Mouse (Mus musculus): Measurements from ENCODE around the gene Tlr2. TPM values are rescaled to one million over a fixed set of nuclear protein-coding genes. Genes with fewer than 3 reads are reported as not detected.

The Tlr2 gene
- polyA plus RNA-seq, 1 experiment from 2014 or later, result 2.2 TPM

GRCm38 (mm10) chr3:83808483-83808882 is 33.1 kb downstream of the Tlr2 start:
- H3K36me3 ChIP-seq (ENCODE audit: control insufficient read depth, insufficient read depth, low read length), result no peaks in the 10 kb centered on the region
- no peaks in the 10 kb centered on the region for H3K4me1 ChIP-seq (ENCODE audit: control insufficient read depth, insufficient read depth, low read length)
- WGBS, result 86% methylated on average over 12 of the region's 12 CpGs

GRCm38 (mm10) chr3:83801649-83802155 is 39.9 kb downstream of the Tlr2 start:
- no peak overlapping the region for H3K27ac ChIP-seq (ENCODE audit: low read length)
- no peaks in the 10 kb centered on the region for H3K36me3 ChIP-seq (ENCODE audit: control insufficient read depth, insufficient read depth, low read length)
- H3K27me3 ChIP-seq (replicated peaks; ENCODE audit: control insufficient read depth, insufficient read depth, low read length), result no peaks in the 10 kb centered on the region
- H3K4me3 ChIP-seq (ENCODE audit: low read length), result no peak overlapping the region
- no peaks in the 10 kb centered on the region for H3K4me1 ChIP-seq (ENCODE audit: control insufficient read depth, insufficient read depth, low read length)
- no peak overlapping the region for H3K4me2 ChIP-seq (ENCODE audit: low read depth, low read length)
- H3K9me3 ChIP-seq (ENCODE audit: control insufficient read depth, low read length), result no peaks in the 10 kb centered on the region
- H3K9ac ChIP-seq (ENCODE audit: low read depth, low read length), result no peak overlapping the region
- no peak for ATAC-seq
- WGBS, result 93% methylated on average over 4 of the region's 4 CpGs

More at GRCm38 (mm10) chr3:83808483-83808882, 33.1 kb downstream of the Tlr2 start:
- Histone ChIP-seq H3K9ac (ENCODE audit: low read depth, low read length) (no peak overlapping the region), H3K27ac (ENCODE audit: low read length) (no peak overlapping the region), H3K4me3 (ENCODE audit: low read length) (no peak overlapping the region), H3K9me3 (ENCODE audit: control insufficient read depth, low read length) (no peaks in the 10 kb centered on the region), H3K4me2 (ENCODE audit: low read depth, low read length) (no peak overlapping the region), H3K27me3 (replicated peaks; ENCODE audit: control insufficient read depth, insufficient read depth, low read length) (no peaks in the 10 kb centered on the region)
- no peak for ATAC-seq

DNA sequence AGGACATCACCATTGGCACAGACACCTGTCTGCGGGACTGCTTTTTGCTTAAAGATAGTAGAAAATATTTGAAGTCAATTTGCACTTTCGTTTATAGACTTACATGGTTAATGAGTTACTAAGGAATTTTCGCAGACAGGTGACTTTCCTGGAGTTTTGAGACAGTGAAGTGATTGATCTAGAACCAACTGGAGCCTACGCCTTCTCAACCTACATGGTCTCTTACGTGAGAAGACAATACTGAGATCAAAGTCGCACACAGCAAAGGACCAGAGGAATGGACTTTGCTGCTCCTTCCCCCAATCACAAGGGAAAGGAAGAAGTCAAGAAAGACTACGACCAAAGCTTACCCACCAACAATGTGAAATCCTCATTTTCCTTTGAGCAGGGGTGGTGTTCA is 42.1 kb downstream of the Tlr2 start:
- WGBS, result 73% methylated on average over 7 of the region's 7 CpGs
- Histone ChIP-seq H3K36me3 (ENCODE audit: control insufficient read depth, insufficient read depth, low read length) (no peaks in the 10 kb centered on the region), H3K27me3 (replicated peaks; ENCODE audit: control insufficient read depth, insufficient read depth, low read length) (no peaks in the 10 kb centered on the region), H3K27ac (ENCODE audit: low read length) (no peak overlapping the region), H3K4me3 (ENCODE audit: low read length) (no peak overlapping the region), H3K9ac (ENCODE audit: low read depth, low read length) (no peak overlapping the region), H3K9me3 (ENCODE audit: control insufficient read depth, low read length) (no peaks in the 10 kb centered on the region), H3K4me1 (ENCODE audit: control insufficient read depth, insufficient read depth, low read length) (no peaks in the 10 kb centered on the region), H3K4me2 (ENCODE audit: low read depth, low read length) (no peak overlapping the region)
- ATAC-seq, result peak; percentile 73

DNA sequence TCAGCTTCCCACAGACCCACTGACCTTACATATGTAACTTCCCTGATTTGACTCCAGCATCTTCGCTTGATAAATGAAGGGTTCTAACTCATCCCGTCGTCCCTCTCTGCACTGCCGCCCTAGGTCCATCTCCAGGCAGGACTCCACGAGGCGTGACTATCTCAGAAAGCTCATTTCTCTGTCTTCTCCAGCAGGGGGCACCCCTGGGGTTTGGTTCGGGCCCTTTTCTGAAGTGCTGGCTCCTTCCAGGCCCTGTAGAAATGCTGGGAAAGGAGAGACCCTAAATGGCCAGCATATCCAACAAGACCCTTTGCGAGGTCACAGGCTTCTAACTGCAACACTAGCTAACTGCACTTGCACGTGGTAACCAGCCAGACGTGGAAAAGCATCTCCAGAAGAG is 43.7 kb downstream of the Tlr2 start:
- 10% methylated on average over 10 of the region's 10 CpGs for WGBS
- H3K9ac ChIP-seq (ENCODE audit: low read depth, low read length), result no peak overlapping the region
- ATAC-seq, result peak; percentile 38; the same call in 1 of the 2 replicates

GRCm38 (mm10) chr3:83797098-83797497 is 44.5 kb downstream of the Tlr2 start:
- no peaks in the 10 kb centered on the region for H3K27me3 ChIP-seq (replicated peaks; ENCODE audit: control insufficient read depth, insufficient read depth, low read length)
- H3K9ac ChIP-seq (ENCODE audit: low read depth, low read length), result no peak overlapping the region
- no peak overlapping the region for H3K4me2 ChIP-seq (ENCODE audit: low read depth, low read length)
- no peak overlapping the region for H3K27ac ChIP-seq (ENCODE audit: low read length)
- no peaks in the 10 kb centered on the region for H3K36me3 ChIP-seq (ENCODE audit: control insufficient read depth, insufficient read depth, low read length)
- WGBS, result 73% methylated on average over 6 of the region's 6 CpGs
- H3K9me3 ChIP-seq (ENCODE audit: control insufficient read depth, low read length), result no peaks in the 10 kb centered on the region
- H3K4me3 ChIP-seq (ENCODE audit: low read length), result no peak overlapping the region
- H3K4me1 ChIP-seq (ENCODE audit: control insufficient read depth, insufficient read depth, low read length), result no peaks in the 10 kb centered on the region
- ATAC-seq, result no peak

More for the DNA sequence above, 43.7 kb downstream of the Tlr2 start:
- H3K27ac ChIP-seq (ENCODE audit: low read length), result no peak overlapping the region
- H3K4me1 ChIP-seq (ENCODE audit: control insufficient read depth, insufficient read depth, low read length), result no peaks in the 10 kb centered on the region
- no peaks in the 10 kb centered on the region for H3K9me3 ChIP-seq (ENCODE audit: control insufficient read depth, low read length)
- H3K27me3 ChIP-seq (replicated peaks; ENCODE audit: control insufficient read depth, insufficient read depth, low read length), result no peaks in the 10 kb centered on the region
- no peak overlapping the region for H3K4me2 ChIP-seq (ENCODE audit: low read depth, low read length)
- no peaks in the 10 kb centered on the region for H3K36me3 ChIP-seq (ENCODE audit: control insufficient read depth, insufficient read depth, low read length)
- H3K4me3 ChIP-seq (ENCODE audit: low read length), result no peak overlapping the region

DNA sequence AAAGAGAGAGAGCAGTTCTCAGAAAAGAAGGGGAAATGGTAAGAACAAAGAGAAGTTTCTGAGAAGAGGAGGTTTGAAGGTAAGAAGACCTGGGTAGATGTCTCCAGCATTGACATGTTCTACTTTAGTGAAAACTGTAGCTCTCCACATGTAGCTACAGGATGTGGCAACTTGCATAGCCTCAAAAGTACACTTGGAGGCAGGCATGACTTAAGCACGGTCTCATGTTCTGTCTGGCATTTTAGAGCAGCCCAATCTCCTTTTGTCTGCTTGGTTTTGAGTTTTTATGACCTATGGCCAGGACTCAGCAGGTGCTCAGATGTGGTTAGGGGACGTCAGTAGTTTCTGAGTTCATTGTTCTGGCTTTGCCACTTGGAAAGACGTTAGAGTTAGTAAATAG is 50.1 kb downstream of the Tlr2 start:
- ATAC-seq, result no peak
- H3K27me3 ChIP-seq (replicated peaks; ENCODE audit: control insufficient read depth, insufficient read depth, low read length), result peaks cover 6% of the 10 kb centered on the region
- no peak overlapping the region for H3K4me2 ChIP-seq (ENCODE audit: low read depth, low read length)
- no peaks in the 10 kb centered on the region for H3K4me1 ChIP-seq (ENCODE audit: control insufficient read depth, insufficient read depth, low read length)
- 72% methylated on average over 3 of the region's 3 CpGs for WGBS
- no peak overlapping the region for H3K4me3 ChIP-seq (ENCODE audit: low read length)
- no peaks in the 10 kb centered on the region for H3K36me3 ChIP-seq (ENCODE audit: control insufficient read depth, insufficient read depth, low read length)
- H3K27ac ChIP-seq (ENCODE audit: low read length), result no peak overlapping the region
- no peaks in the 10 kb centered on the region for H3K9me3 ChIP-seq (ENCODE audit: control insufficient read depth, low read length)
- no peak overlapping the region for H3K9ac ChIP-seq (ENCODE audit: low read depth, low read length)

GRCm38 (mm10) chr3:83789651-83790451 is 51.7 kb downstream of the Tlr2 start:
- H3K4me2 ChIP-seq (ENCODE audit: low read depth, low read length), result peak overlapping the region; percentile 96
- H3K27me3 ChIP-seq (replicated peaks; ENCODE audit: control insufficient read depth, insufficient read depth, low read length), result peaks cover 6% of the 10 kb centered on the region
- no peak overlapping the region for H3K27ac ChIP-seq (ENCODE audit: low read length)

DNA sequence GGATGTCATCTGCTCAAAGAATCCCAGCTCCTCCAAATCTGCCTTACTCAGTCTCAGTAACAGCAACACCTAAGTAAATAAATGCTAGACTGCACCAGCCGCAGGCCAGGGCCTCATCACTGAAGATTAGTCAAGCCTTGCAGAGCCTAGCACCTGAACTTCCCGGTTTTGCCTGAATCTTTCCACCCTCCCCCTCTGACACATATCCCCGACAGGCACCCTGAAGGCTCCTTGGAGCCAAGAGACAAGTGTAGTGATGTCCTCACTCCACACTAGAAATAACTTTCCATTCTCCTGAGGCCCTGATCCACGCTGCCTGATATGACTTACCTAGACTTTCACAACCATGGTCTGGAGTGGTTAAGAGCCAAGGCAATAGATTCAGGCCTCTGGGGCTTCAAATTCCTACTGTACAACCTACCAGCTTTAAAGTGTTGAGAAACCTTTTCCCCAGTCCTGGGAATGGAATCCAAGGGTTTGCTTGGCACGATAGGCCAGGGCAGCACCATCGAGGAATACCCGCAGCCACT is 53.7 kb downstream of the Tlr2 start:
- 85% methylated on average over 7 of the region's 7 CpGs for WGBS
- Histone ChIP-seq H3K36me3 (ENCODE audit: control insufficient read depth, insufficient read depth, low read length) (no peaks in the 10 kb centered on the region), H3K4me1 (ENCODE audit: control insufficient read depth, insufficient read depth, low read length) (peaks cover 12% of the 10 kb centered on the region), H3K27me3 (replicated peaks; ENCODE audit: control insufficient read depth, insufficient read depth, low read length) (peaks cover 6% of the 10 kb centered on the region), H3K9me3 (ENCODE audit: control insufficient read depth, low read length) (no peaks in the 10 kb centered on the region), H3K27ac (ENCODE audit: low read length) (no peak overlapping the region), H3K9ac (ENCODE audit: low read depth, low read length) (no peak overlapping the region), H3K4me2 (ENCODE audit: low read depth, low read length) (no peak overlapping the region), H3K4me3 (ENCODE audit: low read length) (no peak overlapping the region)
- ATAC-seq, result no peak

More at GRCm38 (mm10) chr3:83789651-83790451, 51.7 kb downstream of the Tlr2 start:
- peak; percentile 78 for ATAC-seq
- H3K36me3 ChIP-seq (ENCODE audit: control insufficient read depth, insufficient read depth, low read length), result no peaks in the 10 kb centered on the region
- H3K9me3 ChIP-seq (ENCODE audit: control insufficient read depth, low read length), result no peaks in the 10 kb centered on the region
- no peaks in the 10 kb centered on the region for H3K4me1 ChIP-seq (ENCODE audit: control insufficient read depth, insufficient read depth, low read length)
- H3K9ac ChIP-seq (ENCODE audit: low read depth, low read length), result peak overlapping the region; percentile 79
- H3K4me3 ChIP-seq (ENCODE audit: low read length), result peak overlapping the region; percentile 75
- WGBS, result 2% methylated on average over 44 of the region's 44 CpGs

DNA sequence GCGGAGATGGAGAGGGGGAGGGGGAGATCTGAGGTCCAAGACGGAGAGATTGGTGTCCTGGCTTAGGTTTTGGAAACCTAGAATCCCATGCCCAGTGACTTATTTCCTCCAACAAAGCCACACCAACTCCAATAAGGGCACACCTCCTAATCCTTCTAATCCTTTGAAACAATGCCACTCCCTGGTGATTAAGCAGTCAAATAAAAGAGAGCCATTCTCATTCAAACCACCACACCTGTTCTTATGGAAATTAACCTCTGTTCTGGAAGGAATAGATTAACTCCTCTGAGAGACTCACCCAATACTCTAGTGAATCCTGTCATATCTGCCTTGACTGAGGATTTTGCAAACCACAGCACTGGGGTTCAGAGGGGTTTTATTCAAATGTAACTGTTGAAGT is 54.5 kb downstream of the Tlr2 start:
- H3K4me2 ChIP-seq (ENCODE audit: low read depth, low read length), result no peak overlapping the region
- no peaks in the 10 kb centered on the region for H3K36me3 ChIP-seq (ENCODE audit: control insufficient read depth, insufficient read depth, low read length)
- H3K4me3 ChIP-seq (ENCODE audit: low read length), result no peak overlapping the region
- H3K4me1 ChIP-seq (ENCODE audit: control insufficient read depth, insufficient read depth, low read length), result peaks cover 12% of the 10 kb centered on the region
- H3K27me3 ChIP-seq (replicated peaks; ENCODE audit: control insufficient read depth, insufficient read depth, low read length), result peaks cover 6% of the 10 kb centered on the region
- no peak overlapping the region for H3K9ac ChIP-seq (ENCODE audit: low read depth, low read length)
- WGBS, result 85% methylated on average over 2 of the region's 2 CpGs
- H3K27ac ChIP-seq (ENCODE audit: low read length), result no peak overlapping the region
- no peaks in the 10 kb centered on the region for H3K9me3 ChIP-seq (ENCODE audit: control insufficient read depth, low read length)
- ATAC-seq, result no peak

All from intestine, embryonic 16.5 days (tissue).